Mouse (Mus musculus) NIH3T3 (cell line): ENCODE data around the gene Smarcb1.

Experiments
- DNase-seq: peaks from one replicate; pipeline ENCODE4 v3.0.0-alpha.2; 2012; ENCODE audit warnings: low read depth

Smarcb1 gene

DNA sequence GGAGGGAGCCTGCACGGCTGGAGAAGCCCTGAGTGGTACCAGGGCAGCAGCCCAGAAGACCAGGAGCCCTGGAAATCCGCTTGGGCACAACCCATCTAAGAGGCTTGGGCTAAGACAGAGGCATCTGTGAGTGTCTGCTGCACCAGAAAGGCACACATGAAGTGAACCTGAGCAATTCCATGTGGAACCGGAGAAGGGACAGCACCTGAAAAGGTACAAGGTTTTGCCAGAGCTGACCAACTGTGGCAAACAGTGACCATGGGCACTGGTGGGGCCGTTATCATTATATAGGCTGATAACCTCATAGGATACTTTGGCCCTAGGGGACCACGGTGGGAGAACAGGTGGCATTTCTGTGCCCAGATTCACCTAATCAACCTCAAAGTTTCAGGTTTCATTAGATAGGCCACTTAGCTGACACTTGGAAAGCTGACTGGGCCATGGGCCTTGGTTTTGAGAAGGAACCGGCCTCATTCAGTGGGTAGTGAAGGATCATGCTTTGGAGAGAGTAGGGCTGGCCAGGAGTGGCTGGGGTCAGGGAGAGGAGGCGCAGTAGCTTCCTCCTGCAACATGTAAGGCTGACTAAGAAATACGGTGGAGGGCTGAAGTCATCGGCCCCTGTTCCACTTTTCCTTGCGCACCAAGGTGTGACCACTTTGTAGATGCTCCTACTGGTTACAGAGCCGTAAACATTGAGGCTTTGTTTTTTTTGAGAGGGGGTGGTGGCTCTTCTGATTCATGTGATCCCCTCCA is 65.1 kb downstream of the Smarcb1 start:
- DNase-seq = no peak

- no peak for DNase-seq
Measured at GRCm38 (mm10) chr10:75855416-75855981, 65.9 kb downstream of the Smarcb1 start.

GRCm38 (mm10) chr10:75854791-75855190 is 66.6 kb downstream of the Smarcb1 start:
- no peak for DNase-seq

DNA sequence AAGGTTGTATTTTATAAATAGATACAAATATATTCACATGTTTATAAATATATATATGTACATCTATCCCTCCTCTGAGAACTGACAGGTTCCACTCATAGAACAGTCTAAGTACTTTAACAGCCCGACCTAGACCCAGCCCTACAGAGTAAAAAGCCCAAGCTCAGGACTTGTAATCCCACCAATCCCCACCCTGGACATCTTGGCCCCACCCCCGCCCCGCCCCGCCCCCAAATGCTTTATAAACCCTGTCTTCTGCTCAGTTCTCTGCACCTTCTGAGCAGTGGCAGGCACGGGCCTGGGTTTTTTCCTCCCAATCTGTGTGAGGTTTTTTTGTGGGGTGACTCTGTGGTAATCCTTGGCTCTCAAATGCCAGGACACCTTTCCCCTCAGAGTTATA is 67.3 kb downstream of the Smarcb1 start:
- no peak for DNase-seq

GRCm38 (mm10) chr10:75853452-75853851 is 68.0 kb downstream of the Smarcb1 start:
- peak; percentile 94 for DNase-seq

DNA sequence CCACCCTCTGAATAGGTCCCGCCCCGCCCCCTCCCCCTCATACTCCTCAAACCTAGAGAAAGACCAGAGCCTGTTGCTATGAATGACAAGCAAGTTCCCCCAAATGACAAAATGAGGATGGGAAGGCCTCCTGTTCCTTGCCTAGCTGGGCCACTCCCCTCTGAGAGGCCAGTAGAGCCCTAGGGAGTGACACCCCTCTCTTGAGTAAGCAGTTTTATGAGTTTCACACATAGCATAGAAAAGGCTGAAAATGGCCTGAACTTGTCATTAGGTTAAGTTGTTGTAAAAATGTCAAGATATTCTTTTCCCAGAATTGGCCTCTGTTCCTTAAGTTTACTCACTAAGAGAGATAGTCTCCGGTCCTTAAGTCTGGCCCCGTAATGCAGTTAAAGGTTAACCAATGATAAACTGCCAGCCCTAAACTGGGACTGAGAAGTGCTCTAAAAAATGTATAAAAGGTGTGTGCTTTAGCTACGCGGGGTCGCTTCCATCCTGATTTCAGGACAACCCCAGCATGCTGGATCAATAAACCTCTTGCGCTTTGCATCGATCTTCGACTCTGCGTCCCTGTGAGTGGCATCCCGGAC is 68.8 kb downstream of the Smarcb1 start:
- no peak for DNase-seq

- DNase-seq = no peak
Measured at GRCm38 (mm10) chr10:75851681-75852080, 69.7 kb downstream of the Smarcb1 start.

DNA sequence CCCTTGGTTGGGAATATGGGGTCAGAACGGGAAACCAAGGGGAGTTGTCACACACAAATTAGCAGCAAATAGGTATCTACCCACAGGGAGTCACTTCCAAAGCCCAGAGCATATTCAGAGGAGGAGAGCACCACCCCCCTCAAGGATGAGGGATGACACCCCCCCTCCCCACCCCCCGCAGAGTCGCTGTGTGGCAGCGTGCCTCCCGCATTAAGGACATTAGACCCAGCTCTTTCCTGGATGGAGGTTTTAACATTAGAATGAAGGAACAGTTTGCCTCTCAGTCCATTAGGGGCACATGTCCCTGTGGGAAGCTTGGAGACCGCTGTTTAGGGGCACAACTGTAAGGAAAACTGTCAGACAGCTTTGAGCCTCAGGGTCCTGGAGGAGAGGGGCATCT is 70.3 kb downstream of the Smarcb1 start:
- DNase-seq = no peak

DNA sequence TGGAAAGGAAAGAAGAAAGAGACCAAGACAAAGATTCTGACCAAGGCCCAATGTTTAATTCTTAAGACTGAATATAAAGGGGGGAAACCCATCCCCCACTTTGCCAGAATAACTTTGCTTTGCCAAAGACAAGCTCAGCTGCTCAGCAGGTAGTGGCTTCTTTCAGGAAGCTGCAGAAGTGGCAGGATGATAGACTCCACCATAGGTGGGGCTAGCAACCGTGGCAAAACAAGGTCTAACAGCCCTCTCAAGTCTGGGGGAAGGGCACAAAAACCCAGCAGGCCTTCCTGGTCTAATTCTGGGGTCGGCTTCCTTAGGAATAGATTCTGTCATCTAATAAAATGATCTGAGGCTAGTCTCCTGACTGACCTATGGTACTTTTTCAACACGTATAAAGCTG is 73.0 kb downstream of the Smarcb1 start:
- no peak for DNase-seq
